Mouse (Mus musculus) MEL (cell line): ENCODE results near the gene Zfp715.
"Not testable (repeated sequence)": the region's sequence is repeated elsewhere in the genome, so short reads cannot be mapped to it uniquely, and the experiment has no call there.

Source experiments
- CHD1 ChIP-seq: IDR thresholded peaks from 2 replicates; pipeline ENCODE4 v1.6.1; 2012; ENCODE audit warnings: low read depth, mild to moderate bottlenecking, inconsistent platforms, low read length, improper control_type of control experiment
- CTCF ChIP-seq, 3 experiments: IDR thresholded peaks in 2 of 3; conservative IDR thresholded peaks in 1 of 3; 2 replicates each; pipeline ENCODE4 v1.5.1; 2011 to 2012; ENCODE audit warnings: low read length in 3 of 3, low read depth in 2 of 3, mild to moderate bottlenecking in 2 of 3, improper control_type of control experiment in 1 of 3, inconsistent platforms in 1 of 3, mixed read lengths in 1 of 3, moderate library complexity in 1 of 3; ENCODE audit not compliant: control insufficient read depth in 1 of 3, insufficient read depth in 1 of 3, poor library complexity in 1 of 3, severe bottlenecking in 1 of 3
- EP300 ChIP-seq, 2 experiments: IDR thresholded peaks; 2 replicates each; pipeline ENCODE4 v1.6.1; 2011; ENCODE audit warnings: improper control_type of control experiment in 2 of 2, low read length in 2 of 2, low read depth in 1 of 2, mild to moderate bottlenecking in 1 of 2
- ETS1 ChIP-seq: IDR thresholded peaks from 2 replicates; pipeline ENCODE4 v1.6.1; 2012; ENCODE audit warnings: low read depth, mild to moderate bottlenecking, inconsistent platforms, low read length, improper control_type of control experiment, moderate library complexity
- MAX ChIP-seq: IDR thresholded peaks from 2 replicates; pipeline ENCODE4 v1.6.1; 2011; ENCODE audit warnings: low read length, improper control_type of control experiment
- POLR2A ChIP-seq, 2 experiments: IDR thresholded peaks; 2 replicates each; pipeline ENCODE4 v1.6.1; 2011 to 2012; ENCODE audit warnings: low read length in 2 of 2, mild to moderate bottlenecking in 2 of 2, control low read depth in 1 of 2, improper control_type of control experiment in 1 of 2, low read depth in 1 of 2, moderate library complexity in 1 of 2; ENCODE audit not compliant: control insufficient read depth in 1 of 2, insufficient read depth in 1 of 2, poor library complexity in 1 of 2
- POLR2AphosphoS2 ChIP-seq: IDR thresholded peaks from 2 replicates; pipeline ENCODE4 v1.6.1; 2011; ENCODE audit warnings: low read length, improper control_type of control experiment
- POLR2AphosphoS5 ChIP-seq: IDR thresholded peaks from 2 replicates; pipeline ENCODE4 v1.6.1; 2012; ENCODE audit warnings: low read depth, borderline replicate concordance, mild to moderate bottlenecking, inconsistent platforms, low read length, moderate library complexity, mixed read lengths
- TCF12 ChIP-seq: IDR thresholded peaks from 2 replicates; pipeline ENCODE4 v1.6.1; 2014; ENCODE audit warnings: low read depth, mild to moderate bottlenecking, inconsistent platforms, low read length, improper control_type of control experiment, moderate library complexity
- USF1 ChIP-seq: IDR thresholded peaks from 2 replicates; pipeline ENCODE4 v1.6.1; 2014; ENCODE audit warnings: low read depth, mild to moderate bottlenecking, inconsistent platforms, low read length, improper control_type of control experiment, moderate library complexity
- ZC3H11A ChIP-seq: IDR thresholded peaks from 2 replicates; pipeline ENCODE4 v1.6.1; 2012; ENCODE audit warnings: low read depth, mild to moderate bottlenecking, inconsistent platforms, low read length, improper control_type of control experiment

GRCm38 (mm10) chr7:43250718-43251117, 62.4 kb downstream of the Zfp715 start:
- not testable (repeated sequence) for TF ChIP-seq POLR2AphosphoS2; MAX; POLR2AphosphoS5; POLR2A (IDR thresholded peaks at IDR 0.05; ENCODE audit: control insufficient read depth in 1 of 2, insufficient read depth in 1 of 2, low read depth in 1 of 2, low read length in 2 of 2, poor library complexity in 1 of 2); CTCF (IDR thresholded peaks at IDR 0.05 in 2 of 3, conservative IDR thresholded peaks at IDR 0.05 in 1 of 3; ENCODE audit: control insufficient read depth in 1 of 3, insufficient read depth in 1 of 3, low read depth in 2 of 3, low read length in 3 of 3, poor library complexity in 1 of 3, severe bottlenecking in 1 of 3); CHD1; TCF12; EP300 (IDR thresholded peaks at IDR 0.05; ENCODE audit: low read depth in 1 of 2, low read length in 2 of 2); USF1; ETS1; ZC3H11A
